Mouse (Mus musculus) CD4-positive helper T cell, adult 2 months (primary cell): ENCODE results near the gene Adpgk.

Experiments
- DNase-seq: peaks from one replicate; pipeline ENCODE4 v3.0.0-alpha.2; 2012; ENCODE audit warnings: low read depth, missing footprints, low spot score

The Adpgk gene

GRCm38 (mm10) chr9:59290957-59291687 is at the start of gene Adpgk:
Gene Adpgk (plus strand): TSS chr9:59291558.
- peak; percentile 99 for DNase-seq

GRCm38 (mm10) chr9:59245181-59245580 is 46.2 kb upstream of the Adpgk start:
- no peak for DNase-seq

- DNase-seq = no peak
These were observed 44.8 kb upstream of the Adpgk start for GRCm38 (mm10) chr9:59246456-59247029.

GRCm38 (mm10) chr9:59249359-59249758 is 42.0 kb upstream of the Adpgk start:
- no peak for DNase-seq

- no peak for DNase-seq
These were observed 41.1 kb upstream of the Adpgk start for GRCm38 (mm10) chr9:59250272-59250671.

- no peak for DNase-seq
These were observed 36.5 kb upstream of the Adpgk start for GRCm38 (mm10) chr9:59254716-59255421.

GRCm38 (mm10) chr9:59259806-59260454 is 31.4 kb upstream of the Adpgk start:
- no peak for DNase-seq

GRCm38 (mm10) chr9:59266332-59266731 is 25.0 kb upstream of the Adpgk start:
- peak; percentile 38 for DNase-seq

GRCm38 (mm10) chr9:59269728-59270127 is 21.6 kb upstream of the Adpgk start:
- DNase-seq = no peak

GRCm38 (mm10) chr9:59271081-59271480 is 20.3 kb upstream of the Adpgk start:
- no peak for DNase-seq

- DNase-seq = no peak
These were observed 19.6 kb upstream of the Adpgk start for GRCm38 (mm10) chr9:59271711-59272110.

GRCm38 (mm10) chr9:59273199-59273598 is 18.2 kb upstream of the Adpgk start:
- no peak for DNase-seq

- DNase-seq = no peak
These were observed 16.4 kb upstream of the Adpgk start for GRCm38 (mm10) chr9:59274846-59275455.

GRCm38 (mm10) chr9:59278199-59278598 is 13.2 kb upstream of the Adpgk start:
- DNase-seq = no peak

GRCm38 (mm10) chr9:59278694-59279093 is 12.7 kb upstream of the Adpgk start:
- no peak for DNase-seq

GRCm38 (mm10) chr9:59280888-59281287 is 10.5 kb upstream of the Adpgk start:
- no peak for DNase-seq

GRCm38 (mm10) chr9:59281871-59282682 is 9.3 kb upstream of the Adpgk start:
- DNase-seq = peak; percentile 80

GRCm38 (mm10) chr9:59282683-59282986 is 8.7 kb upstream of the Adpgk start:
- no peak for DNase-seq

GRCm38 (mm10) chr9:59285614-59286013 is 5.7 kb upstream of the Adpgk start:
- DNase-seq = no peak

- DNase-seq = no peak
These were observed 3.3 kb upstream of the Adpgk start for GRCm38 (mm10) chr9:59288058-59288457.
